9 mouse cellular contexts compared by ENCODE assay signal in genomic region chr17:28351353-28351890, GRCm38 (mm10). TPM values are rescaled to one million over a fixed set of nuclear protein-coding genes. Genes with fewer than 3 reads are reported as not detected.
DNase-seq lines count a peak whose midpoint lies in the region; ATAC-seq lines count a peak whose summit lies in the region.
"Had no signal": no experiment of that assay in that cellular context is flagged by ENCODE, and none has a peak within 500 bp of the region (broad histone marks: within the 10 kb centered on the region; RNA-seq: fewer than 3 reads in every experiment).

No protein-coding gene starts in this region.

- 2% methylated on average over 29 of the region's 29 CpGs for WGBS in embryonic facial prominence, embryonic 10.5 days
- WGBS in hindbrain, embryonic 16.5 days: under 1% methylated on average over 29 of the region's 29 CpGs
- 1% methylated on average over 29 of the region's 29 CpGs for WGBS in midbrain, embryonic 15.5 days

- H3K9ac ChIP-seq in hindbrain, embryonic 16.5 days (ENCODE audit: low read depth, low read length): peak overlapping the region; percentile 73
- H3K9ac ChIP-seq in midbrain, embryonic 15.5 days: peak overlapping the region; percentile 37; the same call in 1 of the 2 replicates

- peak overlapping the region; percentile 92 for H3K4me2 ChIP-seq in hindbrain, embryonic 16.5 days (ENCODE audit: low read length)
- H3K4me2 ChIP-seq in midbrain, embryonic 15.5 days: peak overlapping the region; percentile 94

- H3K4me3 ChIP-seq in embryonic facial prominence, embryonic 10.5 days: peak overlapping the region; percentile 91
- H3K4me3 ChIP-seq in hindbrain, embryonic 16.5 days (ENCODE audit: low read length): peak overlapping the region; percentile 66
- H3K4me3 ChIP-seq in midbrain, embryonic 15.5 days: peak overlapping the region; percentile 51

- ATAC-seq in hindbrain, embryonic 16.5 days: no peak; the same call in 1 of the 2 replicates
- no peak for ATAC-seq in midbrain, embryonic 15.5 days (replicated peaks)

- H3K4me1 ChIP-seq in embryonic facial prominence, embryonic 10.5 days: peaks cover 66% of the 10 kb centered on the region
- peaks cover 9% of the 10 kb centered on the region; the same call in 1 of the 2 replicates for H3K4me1 ChIP-seq in hindbrain, embryonic 16.5 days (ENCODE audit: control insufficient read depth, insufficient read depth, low read depth, low read length)
- H3K4me1 ChIP-seq in midbrain, embryonic 15.5 days: peaks cover 21% of the 10 kb centered on the region

- H3K27ac ChIP-seq in embryonic facial prominence, embryonic 10.5 days (replicated peaks): peak overlapping the region; percentile 96
- H3K27ac ChIP-seq in hindbrain, embryonic 16.5 days (ENCODE audit: low read depth, low read length): no peak overlapping the region; the same call in 1 of the 2 replicates
- H3K27ac ChIP-seq in midbrain, embryonic 15.5 days: no peak overlapping the region
- H3K27ac ChIP-seq: macrophage had no signal

- DNase-seq in kidney, adult 11 months: peak; percentile 48
- DNase-seq in kidney, postnatal 36 days: no peak
- DNase-seq in embryonic facial prominence, embryonic 10.5 days (ENCODE audit: low spot score): peak; percentile 76
- DNase-seq in MN1 (ENCODE audit: low spot score): no peak
- no peak for DNase-seq in urinary bladder, adult 18-20 months (ENCODE audit: low spot score in 2 of 2)
- no peak for DNase-seq in spleen, adult 12 weeks (ENCODE audit: low spot score)

- H3K9me3 ChIP-seq in embryonic facial prominence, embryonic 10.5 days: 0 out of 2 replicates have a peak, but pooled peaks cover 3% of the 10 kb centered on the region
- no peaks in the 10 kb centered on the region for H3K9me3 ChIP-seq in hindbrain, embryonic 16.5 days (ENCODE audit: control insufficient read depth, low read length)
- no peaks in the 10 kb centered on the region for H3K9me3 ChIP-seq in midbrain, embryonic 15.5 days

- peaks cover 57% of the 10 kb centered on the region for H3K27me3 ChIP-seq in embryonic facial prominence, embryonic 10.5 days (replicated peaks; ENCODE audit: low read depth, poor library complexity, severe bottlenecking)
- H3K27me3 ChIP-seq in hindbrain, embryonic 16.5 days (replicated peaks; ENCODE audit: control insufficient read depth, insufficient read depth, low read length): peaks cover 15% of the 10 kb centered on the region
- peaks cover 19% of the 10 kb centered on the region for H3K27me3 ChIP-seq in midbrain, embryonic 15.5 days (replicated peaks)

- 0 out of 2 replicates have a peak, but pooled peaks cover 2% of the 10 kb centered on the region for H3K36me3 ChIP-seq in embryonic facial prominence, embryonic 10.5 days (replicated peaks)
- no peaks in the 10 kb centered on the region for H3K36me3 ChIP-seq in hindbrain, embryonic 16.5 days (ENCODE audit: control insufficient read depth, insufficient read depth, low read length)
- no peaks in the 10 kb centered on the region for H3K36me3 ChIP-seq in midbrain, embryonic 15.5 days (replicated peaks)

RNA-seq across cellular contexts. Expression of gene Tead3, which starts 0.8 kb away (rescaled TPM):
- 8.4 and 9.2 TPM in 2 replicates for polyA plus RNA-seq in embryonic facial prominence, embryonic 10.5 days (2016; fragmentation: Nextera tagmentation; extraction: Ambion mirVana)
- 1.4 and 2.0 TPM in 2 replicates for polyA plus RNA-seq in hindbrain, embryonic 16.5 days (2015; fragmentation: Nextera tagmentation; extraction: Ambion mirVana)
- polyA plus RNA-seq in midbrain, embryonic 15.5 days (2015; fragmentation: Nextera tagmentation; extraction: Ambion mirVana): 1.4 and 2.1 TPM in 2 replicates
- polyA plus RNA-seq: macrophage had no signal

RNA-seq across cellular contexts. Expression of gene Tulp1, which starts 13.6 kb away (rescaled TPM):
- polyA plus RNA-seq in embryonic facial prominence, embryonic 10.5 days (2016; fragmentation: Nextera tagmentation; extraction: Ambion mirVana): 3.4 and 4.9 TPM in 2 replicates
- polyA plus RNA-seq in hindbrain, embryonic 16.5 days (2015; fragmentation: Nextera tagmentation; extraction: Ambion mirVana): 1.5 and 1.6 TPM in 2 replicates
- polyA plus RNA-seq in midbrain, embryonic 15.5 days (2015; fragmentation: Nextera tagmentation; extraction: Ambion mirVana): 1.3 and 1.9 TPM in 2 replicates
- polyA plus RNA-seq: macrophage had no signal

RNA-seq across cellular contexts. Expression of gene Rpl10a, which starts 23.2 kb away (rescaled TPM):
- 539 and 546 TPM in 2 replicates for polyA plus RNA-seq in embryonic facial prominence, embryonic 10.5 days (2016; fragmentation: Nextera tagmentation; extraction: Ambion mirVana)
- 287 and 323 TPM in 2 replicates for polyA plus RNA-seq in hindbrain, embryonic 16.5 days (2015; fragmentation: Nextera tagmentation; extraction: Ambion mirVana)
- polyA plus RNA-seq in midbrain, embryonic 15.5 days (2015; fragmentation: Nextera tagmentation; extraction: Ambion mirVana): 307 and 313 TPM in 2 replicates

RNA-seq across cellular contexts. Expression of gene Fance, which starts 38.1 kb away (rescaled TPM):
- polyA plus RNA-seq in embryonic facial prominence, embryonic 10.5 days (2016; fragmentation: Nextera tagmentation; extraction: Ambion mirVana): 28.4 and 30.9 TPM in 2 replicates
- polyA plus RNA-seq in hindbrain, embryonic 16.5 days (2015; fragmentation: Nextera tagmentation; extraction: Ambion mirVana): 25.0 and 25.7 TPM in 2 replicates
- polyA plus RNA-seq in midbrain, embryonic 15.5 days (2015; fragmentation: Nextera tagmentation; extraction: Ambion mirVana): 27.8 and 28.5 TPM in 2 replicates

Comparison
In these comparisons a context has a peak if more than half of its experiments do, and no peak if none do; other contexts are left out.
1. DNase-seq: peak in kidney, adult 11 months (single experiment) and embryonic facial prominence, embryonic 10.5 days (single experiment); none in kidney, postnatal 36 days (0 of 2), MN1 (single experiment), urinary bladder, adult 18-20 months (0 of 2) and spleen, adult 12 weeks (single experiment).
2. Peak in every context shown above with its lines, with median percentiles within 50 percentile points of each other: H3K4me3 ChIP-seq.